Mouse (Mus musculus): ENCODE measurements at regions not wholly inside any gene's neighbourhood (a gene's known extent, or its start where the extent isn't known, plus 50 kb on each side); places are given as distances from the start of the nearest gene placed in this dataset.

- DNase-seq (ENCODE audit: low spot score) = no peak
These were observed 375.5 kb downstream of the Nuf2 start for GRCm38 (mm10) chr1:169155484-169156459.

DNA sequence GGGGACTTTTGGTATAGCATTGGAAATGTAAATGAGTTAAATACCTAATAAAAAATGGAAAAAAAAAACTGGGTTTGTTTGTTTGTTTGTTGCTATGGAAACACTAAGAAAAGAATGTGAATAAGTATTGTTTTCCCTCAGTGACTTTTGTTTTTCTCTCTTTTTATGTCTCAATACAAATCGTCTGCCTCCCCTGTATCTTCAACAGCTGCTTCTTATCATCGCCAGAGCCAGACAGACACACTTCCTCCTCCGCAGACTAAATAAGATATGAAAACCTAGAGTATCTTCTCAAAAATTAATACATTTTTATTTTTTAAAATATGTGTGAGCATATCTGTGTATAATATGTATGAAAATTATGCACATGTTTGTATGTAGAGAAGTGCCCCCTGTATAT is 389.0 kb downstream of the Nuf2 start:
- no peak for DNase-seq (ENCODE audit: low spot score)

GRCm38 (mm10) chr1:169140056-169140455 is 391.2 kb downstream of the Nuf2 start:
- DNase-seq (ENCODE audit: low spot score) = no peak

DNA sequence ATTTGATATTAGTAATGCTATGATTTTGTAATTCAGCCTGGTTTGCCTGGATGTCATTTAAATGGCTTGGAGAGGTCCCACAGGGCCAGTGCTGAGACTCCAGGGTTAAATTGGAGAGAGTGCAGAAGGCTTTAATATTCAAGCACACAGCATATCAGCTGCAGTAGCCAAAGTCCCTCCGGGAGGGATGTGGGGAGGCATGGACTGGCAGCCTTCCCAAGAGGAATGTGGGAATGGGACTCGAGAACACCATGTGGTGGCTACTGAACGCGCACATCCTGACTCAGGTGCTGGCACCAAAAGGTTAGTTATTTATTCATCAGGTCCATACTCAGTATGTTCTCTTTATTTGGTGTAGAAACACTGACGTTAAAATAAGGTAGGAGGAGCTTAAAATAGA is 391.8 kb downstream of the Nuf2 start:
- DNase-seq (ENCODE audit: low spot score) = no peak

DNA sequence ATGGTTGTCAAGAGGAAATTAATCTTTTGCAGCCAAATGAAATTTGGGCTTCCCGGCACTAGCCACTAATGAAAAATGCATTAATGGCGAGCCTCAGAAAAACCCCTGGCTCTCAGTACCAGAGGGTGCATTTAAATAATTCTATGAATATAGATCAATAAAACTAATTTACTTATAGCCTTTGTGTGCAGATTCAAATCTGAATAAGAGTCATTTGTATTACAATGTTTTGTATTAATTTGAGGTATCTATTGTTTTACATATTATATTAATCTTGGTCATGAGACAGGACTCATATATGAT is 392.1 kb downstream of the Nuf2 start:
- no peak for DNase-seq (ENCODE audit: low spot score)

DNA sequence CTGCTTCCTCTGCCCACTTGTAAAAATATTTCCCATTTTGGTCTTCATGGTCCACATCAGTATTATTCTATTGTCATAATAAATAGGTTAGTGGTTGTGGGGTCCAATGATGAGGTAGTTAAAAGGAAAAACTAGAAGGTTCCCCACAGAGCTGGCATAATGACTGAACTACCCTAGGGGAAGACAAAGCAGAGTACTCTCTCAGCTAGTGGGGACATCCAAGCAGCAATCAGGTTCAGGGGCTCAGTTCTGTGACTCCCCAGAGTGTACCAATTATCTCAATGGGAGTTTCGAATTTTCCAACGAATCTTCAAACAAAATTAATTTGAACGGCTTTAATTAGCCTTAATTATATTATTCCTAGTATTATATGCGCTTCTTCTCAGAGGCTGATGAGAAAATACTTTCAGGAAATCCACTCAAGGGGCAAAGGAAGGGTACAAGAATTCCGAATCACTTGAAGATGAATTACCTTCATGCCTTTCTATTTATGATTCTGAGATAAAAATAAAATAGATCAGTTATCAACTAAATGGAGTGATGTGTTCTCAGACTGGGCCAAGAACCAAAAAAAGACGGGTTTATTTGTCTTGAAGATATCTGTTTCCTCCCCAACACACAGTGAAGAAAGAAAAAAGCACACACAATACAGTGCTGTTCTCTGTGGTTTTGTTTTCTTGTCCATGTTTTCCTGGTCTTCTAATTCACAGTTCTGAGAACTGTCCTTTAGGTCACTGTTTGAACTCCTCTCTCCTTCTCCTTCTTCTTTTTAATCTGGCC is 392.7 kb downstream of the Nuf2 start:
- no peak for DNase-seq (ENCODE audit: low spot score)

GRCm38 (mm10) chr1:169135542-169135941 is 395.7 kb downstream of the Nuf2 start:
- no peak for DNase-seq (ENCODE audit: low spot score)

GRCm38 (mm10) chr1:169103669-169104068 is 427.6 kb downstream of the Nuf2 start:
- DNase-seq (ENCODE audit: low spot score) = no peak

DNA sequence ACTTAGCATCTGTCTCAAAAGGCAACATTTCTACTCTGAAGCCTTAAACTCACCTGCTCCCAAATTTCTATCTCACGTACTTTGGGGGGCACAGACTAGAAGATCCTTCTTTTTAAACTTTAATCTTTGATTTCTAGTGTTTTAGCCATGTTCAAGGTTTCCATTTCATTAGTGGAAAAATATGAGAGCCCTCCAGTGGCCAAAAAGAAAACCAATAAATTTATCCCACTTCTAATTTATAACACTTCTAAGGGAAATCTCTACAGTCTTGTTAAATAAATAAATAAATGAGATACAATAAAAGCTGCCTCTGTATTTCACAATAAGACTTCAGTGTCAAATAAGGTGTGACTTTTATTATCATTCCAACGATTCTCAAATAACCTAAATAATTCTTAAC is 428.2 kb downstream of the Nuf2 start:
- no peak for DNase-seq (ENCODE audit: low spot score)

GRCm38 (mm10) chr1:169099221-169099620 is 432.0 kb downstream of the Nuf2 start:
- DNase-seq (ENCODE audit: low spot score) = no peak

- no peak for DNase-seq (ENCODE audit: low spot score)
These were observed 434.5 kb downstream of the Nuf2 start for GRCm38 (mm10) chr1:169096737-169097136.

- no peak for DNase-seq (ENCODE audit: low spot score)
These were observed 437.5 kb downstream of the Nuf2 start for GRCm38 (mm10) chr1:169093602-169094354.

DNA sequence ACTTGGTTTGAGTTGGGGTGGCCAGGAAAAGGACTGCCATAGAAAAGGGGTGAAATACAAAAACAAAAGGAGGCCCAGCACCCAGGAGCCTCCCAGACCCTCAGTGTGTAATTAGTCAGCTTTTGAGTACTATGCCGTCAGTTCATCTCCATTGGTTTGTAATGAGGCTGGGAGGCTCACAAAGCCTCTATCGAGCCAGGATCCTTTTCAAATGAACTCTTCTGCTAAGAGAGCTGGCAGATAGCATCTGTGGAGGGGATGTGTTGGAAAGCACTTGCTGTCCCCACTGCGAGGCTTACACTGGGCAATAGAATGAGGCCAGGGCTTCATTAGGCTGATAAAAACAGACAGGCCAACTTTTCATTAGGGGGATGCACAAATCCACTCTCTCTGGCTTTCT is 445.2 kb downstream of the Nuf2 start:
- DNase-seq (ENCODE audit: low spot score) = no peak

DNA sequence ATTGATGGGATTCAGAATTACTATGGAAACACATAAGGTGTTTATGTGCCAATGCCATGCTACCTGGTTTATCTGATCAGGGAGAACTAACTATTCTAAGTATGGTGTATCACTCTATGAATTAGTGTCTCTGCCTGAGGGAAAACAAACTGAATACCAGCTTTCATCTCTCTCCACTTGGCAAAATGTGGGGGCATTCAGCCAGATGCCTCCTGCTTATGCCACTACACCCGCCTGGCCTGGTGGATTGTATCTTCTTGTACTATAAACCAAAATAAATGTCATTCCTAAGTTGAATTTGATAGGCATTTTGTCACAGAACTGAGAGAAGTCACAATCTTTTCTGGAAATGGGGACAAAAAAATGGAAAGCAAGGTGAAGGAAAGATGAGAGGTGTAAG is 450.6 kb downstream of the Nuf2 start:
- DNase-seq (ENCODE audit: low spot score) = no peak

DNA sequence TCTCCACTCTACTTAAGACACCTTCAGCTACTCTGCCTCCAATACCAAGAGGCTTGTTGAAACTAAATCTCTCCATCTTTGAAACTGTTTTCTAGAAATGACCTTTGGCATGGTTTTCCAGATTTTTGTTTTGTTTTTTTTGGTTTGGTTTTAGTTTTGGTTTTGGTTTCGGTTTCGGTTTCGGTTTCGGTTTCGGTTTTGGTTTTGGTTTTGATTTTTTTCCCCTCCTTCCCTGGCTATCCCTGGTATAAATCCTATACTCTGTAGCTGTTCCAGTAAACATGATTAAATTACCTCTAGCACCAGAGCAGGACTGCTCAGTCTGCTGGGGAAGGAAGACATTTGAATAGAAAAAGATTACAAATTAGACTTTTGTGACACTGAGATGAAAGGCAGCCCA is 454.0 kb downstream of the Nuf2 start:
- no peak for DNase-seq (ENCODE audit: low spot score)

- DNase-seq (ENCODE audit: low spot score) = no peak
These were observed 455.3 kb downstream of the Nuf2 start for GRCm38 (mm10) chr1:169076006-169076405.

DNA sequence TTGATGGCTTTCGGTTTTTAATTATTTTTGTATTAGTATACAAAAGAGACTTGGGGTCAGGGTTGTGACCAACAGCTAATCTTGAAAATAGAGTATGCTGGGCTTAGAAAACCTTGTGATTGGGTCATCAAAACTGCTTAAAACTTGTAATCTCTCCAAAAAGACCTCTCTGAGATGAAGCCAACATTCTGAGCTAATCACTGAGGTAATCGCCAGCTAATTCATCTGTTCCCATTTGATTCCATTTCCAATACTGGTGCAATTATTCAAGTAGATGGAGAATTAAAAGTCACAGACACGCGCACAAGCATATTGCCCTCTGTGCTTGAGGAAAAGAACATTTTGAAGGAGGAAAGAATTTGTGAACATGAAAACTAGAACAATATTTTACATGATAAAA is 459.9 kb downstream of the Nuf2 start:
- DNase-seq (ENCODE audit: low spot score) = no peak

- DNase-seq (ENCODE audit: low spot score) = no peak
These were observed 461.6 kb downstream of the Nuf2 start for GRCm38 (mm10) chr1:169069647-169070046.

- DNase-seq (ENCODE audit: low spot score) = no peak
These were observed 464.5 kb downstream of the Nuf2 start for GRCm38 (mm10) chr1:169066795-169067194.

- no peak for DNase-seq (ENCODE audit: low spot score)
These were observed 470.6 kb downstream of the Nuf2 start for GRCm38 (mm10) chr1:169060627-169061026.

DNA sequence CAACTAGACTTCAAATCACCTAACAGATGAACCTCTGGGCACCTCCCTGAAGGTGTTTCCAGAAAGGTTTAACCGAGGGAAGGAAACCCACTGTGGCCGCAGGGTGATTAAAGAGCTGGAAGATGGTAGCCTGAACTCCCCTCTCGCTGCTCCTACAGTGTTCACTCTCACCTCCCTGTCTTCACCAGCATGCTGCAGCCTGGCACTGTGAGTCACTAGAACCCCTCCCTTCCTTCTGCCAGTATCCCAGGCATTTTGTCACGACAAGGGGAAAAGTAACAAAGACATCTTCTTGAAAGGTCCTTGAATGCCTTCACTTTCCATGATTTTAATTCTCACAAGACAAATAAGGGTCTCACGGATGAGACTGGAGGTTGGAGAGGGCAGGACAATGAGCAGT is 471.1 kb downstream of the Nuf2 start:
- DNase-seq (ENCODE audit: low spot score) = no peak

- DNase-seq (ENCODE audit: low spot score) = no peak
These were observed 479.4 kb downstream of the Nuf2 start for GRCm38 (mm10) chr1:169051863-169052257.
